Mouse (Mus musculus) ES-E14 (cell line): ENCODE data around the gene Ntrk2.

ENCODE experiments used
- CHD2 ChIP-seq: IDR thresholded peaks from 2 replicates; pipeline ENCODE4 v1.6.1; 2014; ENCODE audit warnings: mild to moderate bottlenecking, low read depth, low read length, inconsistent platforms
- HCFC1 ChIP-seq: IDR thresholded peaks from 2 replicates; pipeline ENCODE4 v1.6.1; 2012; ENCODE audit warnings: low read length, inconsistent platforms, borderline replicate concordance; ENCODE audit not compliant: insufficient read depth
- MAFK ChIP-seq: IDR thresholded peaks from 2 replicates; pipeline ENCODE4 v1.6.1; 2014; ENCODE audit warnings: mild to moderate bottlenecking, low read depth, low read length, inconsistent platforms; ENCODE audit not compliant: insufficient read depth
- ZC3H11A ChIP-seq: IDR thresholded peaks from 2 replicates; pipeline ENCODE4 v1.6.1; 2012; ENCODE audit warnings: low read depth, mild to moderate bottlenecking, inconsistent platforms, low read length, borderline replicate concordance
- ZNF384 ChIP-seq: IDR thresholded peaks from 2 replicates; pipeline ENCODE4 v1.6.1; 2012; ENCODE audit warnings: low read depth, low read length, inconsistent platforms

DNA sequence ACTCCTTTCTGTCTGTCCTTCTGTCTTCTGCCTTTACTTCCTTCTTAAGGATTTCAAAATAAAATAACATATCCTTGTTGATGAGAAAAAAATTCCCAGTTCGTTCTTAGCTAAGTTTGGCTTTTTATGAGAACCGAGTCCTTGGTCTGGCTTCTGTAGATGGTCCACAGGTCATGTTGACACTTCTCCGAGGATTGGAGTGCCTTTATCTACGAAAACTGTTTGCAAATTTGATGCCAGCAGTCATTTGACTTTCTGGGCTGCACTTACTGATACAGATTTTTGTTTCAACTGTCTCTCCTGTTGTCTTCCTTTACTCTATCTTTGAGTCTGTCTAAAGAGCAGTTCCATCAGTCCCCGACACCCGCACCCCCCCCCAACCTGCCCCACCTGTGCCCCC, 154.0 kb downstream of the Ntrk2 start:
- no peak for TF ChIP-seq CHD2
- TF ChIP-seq HCFC1: no peak
- no peak for TF ChIP-seq ZNF384
- no peak for TF ChIP-seq MAFK
- no peak for TF ChIP-seq ZC3H11A
